Mouse (Mus musculus) limb, embryonic 12.5 days (tissue): ENCODE measurements around the gene Dnaja3. TPM values are rescaled to one million over a fixed set of nuclear protein-coding genes. Genes with fewer than 3 reads are reported as not detected.

Source experiments
- ATAC-seq: fragments of 200-750 bp; cut with Nextera tagmentation; 2 replicates; pipeline ENCODE4 v1.8.0; 2017; ENCODE audit warnings: low read depth, moderate TSS enrichment; ENCODE audit not compliant: insufficient number of reproducible peaks, insufficient read depth, low FRiP score, low TSS enrichment
- H3K27ac ChIP-seq: fragments of 300-500 bp; sonication (generic); 2 replicates; pipeline ENCODE4 v1.5.1; 2016; ENCODE audit warnings: mild to moderate bottlenecking, moderate library complexity
- H3K27me3 ChIP-seq: fragments of 300-500 bp; sonication (generic); 2 replicates; pipeline ENCODE4 v1.6.1; 2016; ENCODE audit warnings: mild to moderate bottlenecking, moderate library complexity
- H3K36me3 ChIP-seq: fragments of 300-500 bp; sonication (generic); 2 replicates; pipeline ENCODE4 v1.6.1; 2016; ENCODE audit warnings: mild to moderate bottlenecking, moderate library complexity
- H3K4me1 ChIP-seq: fragments of 300-500 bp; sonication (generic); replicated peaks from 2 replicates; pipeline ENCODE4 v1.6.1; 2016
- H3K4me2 ChIP-seq: fragments of 300-500 bp; sonication (generic); 2 replicates; pipeline ENCODE4 v1.6.1; 2016; ENCODE audit warnings: mild to moderate bottlenecking, moderate library complexity
- H3K4me3 ChIP-seq: fragments of 300-500 bp; sonication (generic); replicated peaks from 2 replicates; pipeline ENCODE4 v1.5.1; 2016; ENCODE audit warnings: mild to moderate bottlenecking
- H3K9ac ChIP-seq: fragments of 300-500 bp; sonication (generic); replicated peaks from 2 replicates; pipeline ENCODE4 v1.6.1; 2016; ENCODE audit warnings: mild to moderate bottlenecking, moderate library complexity
- H3K9me3 ChIP-seq: fragments of 300-500 bp; sonication (generic); 2 replicates; pipeline ENCODE4 v1.6.1; 2016; ENCODE audit warnings: mild to moderate bottlenecking, moderate library complexity
- WGBS: fragments of 180-500 bp; shearing (Covaris S2); methylation state at CpG from one replicate; pipeline ENCODE4 v1.1.7; 2016; 5-methylcytosine and 5-hydroxymethylcytosine counted together
- polyA plus RNA-seq: library from polyadenylated mRNA; unstranded; fragments of >200 nt; fragmentation: Nextera tagmentation; extraction: Ambion mirVana; gene quantifications from 2 replicates; pipeline ENCODE4 v1.2.1, GENCODE M21; 2016

Dnaja3 gene
- polyA plus RNA-seq, 1 experiment from 2014 or later: 58.0 TPM

DNA sequence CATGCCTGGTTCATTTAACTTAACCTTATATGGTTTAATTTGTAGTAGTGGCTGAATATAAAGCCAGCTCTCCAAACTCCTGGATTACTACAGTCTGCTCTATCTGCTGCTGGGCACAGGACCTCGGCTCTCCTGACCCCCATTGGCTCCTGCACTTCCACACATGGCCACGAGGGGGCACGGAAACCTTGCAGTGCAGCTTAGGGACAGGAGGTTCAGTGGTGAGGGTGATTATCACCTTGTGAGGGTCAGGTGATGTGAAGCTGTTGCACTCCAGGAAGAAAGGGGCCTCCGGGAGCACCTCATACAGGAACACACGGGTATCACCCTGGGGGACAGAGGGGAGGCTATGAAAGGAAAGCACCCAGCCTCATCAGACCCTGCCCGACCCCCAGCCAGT, 9.8 kb upstream of the Dnaja3 start:
- Histone ChIP-seq H3K4me3 (no peak overlapping the region), H3K36me3 (peaks cover 56% of the 10 kb centered on the region), H3K4me2 (no peak overlapping the region), H3K27me3 (no peaks in the 10 kb centered on the region), H3K9me3 (no peaks in the 10 kb centered on the region), H3K9ac (no peak overlapping the region), H3K27ac (no peak overlapping the region), H3K4me1 (0 out of 2 replicates have a peak, but pooled peaks cover 7% of the 10 kb centered on the region)
- 21% methylated on average over 6 of the region's 6 CpGs for WGBS
- ATAC-seq: no peak; the same call in none of the 2 replicates

- peak overlapping the region; percentile 57; the same call in 1 of the 2 replicates for H3K27ac ChIP-seq
- WGBS: 40% methylated on average over 7 of the region's 7 CpGs
- H3K9ac ChIP-seq: no peak overlapping the region
- H3K27me3 ChIP-seq: no peaks in the 10 kb centered on the region
- no peak overlapping the region for H3K4me2 ChIP-seq
- no peak overlapping the region for H3K4me3 ChIP-seq
- H3K36me3 ChIP-seq: peaks cover 46% of the 10 kb centered on the region
- no peak for ATAC-seq
- H3K4me1 ChIP-seq: 0 out of 2 replicates have a peak, but pooled peaks cover 6% of the 10 kb centered on the region
- no peaks in the 10 kb centered on the region for H3K9me3 ChIP-seq
Observed at GRCm38 (mm10) chr16:4632050-4632449, 7.7 kb upstream of the Dnaja3 start.

GRCm38 (mm10) chr16:4633661-4634060, 6.1 kb upstream of the Dnaja3 start:
- Histone ChIP-seq H3K4me3 (no peak overlapping the region), H3K36me3 (peaks cover 33% of the 10 kb centered on the region), H3K27me3 (no peaks in the 10 kb centered on the region), H3K4me1 (0 out of 2 replicates have a peak, but pooled peaks cover 6% of the 10 kb centered on the region), H3K27ac (no peak overlapping the region), H3K9me3 (no peaks in the 10 kb centered on the region), H3K9ac (no peak overlapping the region), H3K4me2 (no peak overlapping the region)
- 95% methylated on average over 3 of the region's 3 CpGs for WGBS
- ATAC-seq: no peak

- Histone ChIP-seq H3K9ac (no peak overlapping the region), H3K4me2 (no peak overlapping the region), H3K36me3 (peaks cover 28% of the 10 kb centered on the region), H3K27me3 (no peaks in the 10 kb centered on the region), H3K4me3 (no peak overlapping the region), H3K4me1 (peaks cover 8% of the 10 kb centered on the region; the same call in 1 of the 2 replicates), H3K27ac (no peak overlapping the region), H3K9me3 (no peaks in the 10 kb centered on the region)
- ATAC-seq: no peak
- 81% methylated on average over 9 of the region's 9 CpGs for WGBS
Observed at GRCm38 (mm10) chr16:4634681-4635080, 5.1 kb upstream of the Dnaja3 start.

- Histone ChIP-seq H3K9me3 (no peaks in the 10 kb centered on the region), H3K4me1 (peaks cover 8% of the 10 kb centered on the region), H3K36me3 (peaks cover 25% of the 10 kb centered on the region), H3K27ac (no peak overlapping the region), H3K4me3 (no peak overlapping the region), H3K4me2 (no peak overlapping the region), H3K27me3 (no peaks in the 10 kb centered on the region), H3K9ac (0 out of 2 replicates have a peak overlapping the region, but pooled peaks have one; percentile 14)
- WGBS: 63% methylated on average over 4 of the region's 4 CpGs
- no peak for ATAC-seq
Observed at GRCm38 (mm10) chr16:4635760-4636159, 4.0 kb upstream of the Dnaja3 start.

DNA sequence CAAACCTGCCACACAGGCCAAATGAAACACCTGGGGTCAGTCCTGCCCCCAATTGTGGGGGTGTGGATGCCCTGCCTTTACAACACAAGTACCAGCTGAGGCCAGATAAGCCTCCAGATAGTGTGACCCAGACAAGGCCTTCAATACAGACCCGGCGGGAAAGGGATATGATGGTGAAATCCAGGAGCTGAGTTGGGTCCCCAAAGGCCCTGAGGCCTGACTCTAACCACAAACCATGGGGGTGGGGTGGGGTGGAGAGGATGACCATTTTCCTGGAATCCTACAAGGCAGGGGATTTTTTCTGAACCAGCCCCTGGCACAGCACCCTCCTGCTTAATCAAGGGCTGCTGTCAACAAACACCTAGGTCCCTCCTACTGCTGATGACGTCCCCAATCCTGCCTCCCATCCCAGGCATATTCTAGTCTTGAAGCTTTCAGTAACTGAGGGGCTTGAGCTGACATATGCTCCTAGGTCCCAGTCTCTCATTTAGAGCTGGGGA, 848 bp upstream of the Dnaja3 start:
- H3K9me3 ChIP-seq: no peaks in the 10 kb centered on the region
- no peaks in the 10 kb centered on the region for H3K27me3 ChIP-seq
- no peak overlapping the region for H3K9ac ChIP-seq
- ATAC-seq: no peak
- no peak overlapping the region for H3K4me3 ChIP-seq
- H3K27ac ChIP-seq: no peak overlapping the region
- peaks cover 40% of the 10 kb centered on the region for H3K4me1 ChIP-seq
- no peak overlapping the region for H3K4me2 ChIP-seq
- WGBS: 88% methylated on average over 3 of the region's 3 CpGs
- H3K36me3 ChIP-seq: peaks cover 21% of the 10 kb centered on the region

DNA sequence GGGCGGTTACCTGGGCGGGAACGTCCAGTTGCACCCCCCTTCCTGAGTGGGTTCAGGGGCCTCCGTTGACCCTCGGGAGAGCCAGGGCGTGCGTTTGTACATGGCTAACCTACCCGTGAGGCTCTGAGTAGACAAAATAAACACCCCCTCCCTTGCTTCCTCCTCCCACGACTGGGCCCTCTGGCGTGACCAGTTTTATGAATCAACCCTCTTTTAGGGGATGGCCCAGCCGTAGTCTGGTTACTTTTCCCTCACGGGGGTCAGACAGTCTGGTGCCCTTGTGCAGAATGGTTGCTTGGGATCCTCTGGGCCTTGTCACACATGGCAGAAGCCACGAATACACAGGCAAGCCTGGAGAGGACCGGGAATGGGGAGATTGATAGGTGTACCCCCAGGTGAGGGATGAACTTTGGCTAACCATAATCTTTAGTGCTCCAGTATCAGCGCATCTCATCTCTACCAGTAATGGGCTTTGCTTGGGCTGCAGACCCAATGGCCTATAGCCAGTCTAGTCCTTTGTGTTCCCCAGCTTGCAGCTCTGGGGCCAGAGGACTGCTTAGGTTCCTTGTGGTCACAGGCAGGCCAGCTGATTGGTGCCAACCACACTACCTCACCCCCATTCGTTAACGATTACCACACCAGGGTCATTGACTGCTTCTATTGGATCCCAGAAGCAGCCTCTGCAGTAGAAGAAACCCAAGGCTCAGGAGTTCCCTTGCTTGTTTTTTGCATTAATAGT, 647 bp downstream of the Dnaja3 start:
- H3K4me2 ChIP-seq: peak overlapping the region; percentile 88
- 5% methylated on average over 17 of the region's 17 CpGs for WGBS
- peak overlapping the region; percentile 89 for H3K27ac ChIP-seq
- H3K27me3 ChIP-seq: no peaks in the 10 kb centered on the region
- no peaks in the 10 kb centered on the region for H3K9me3 ChIP-seq
- 0 out of 2 replicates have a peak, but pooled peaks have one; percentile 9 for ATAC-seq
- peaks cover 54% of the 10 kb centered on the region for H3K4me1 ChIP-seq
- peak overlapping the region; percentile 64 for H3K4me3 ChIP-seq
- H3K9ac ChIP-seq: peak overlapping the region; percentile 75
- H3K36me3 ChIP-seq: peaks cover 26% of the 10 kb centered on the region

GRCm38 (mm10) chr16:4641119-4641838, 1.5 kb downstream of the Dnaja3 start:
- ATAC-seq: no peak
- peak overlapping the region; percentile 64 for H3K4me3 ChIP-seq
- no peaks in the 10 kb centered on the region for H3K9me3 ChIP-seq
- H3K4me2 ChIP-seq: peak overlapping the region; percentile 88
- peak overlapping the region; percentile 75 for H3K9ac ChIP-seq
- H3K4me1 ChIP-seq: peaks cover 59% of the 10 kb centered on the region
- H3K36me3 ChIP-seq: peaks cover 32% of the 10 kb centered on the region
- 26% methylated on average over 3 of the region's 3 CpGs for WGBS
- H3K27me3 ChIP-seq: no peaks in the 10 kb centered on the region
- H3K27ac ChIP-seq: peak overlapping the region; percentile 89

GRCm38 (mm10) chr16:4642190-4642589, 2.4 kb downstream of the Dnaja3 start:
- peaks cover 41% of the 10 kb centered on the region for H3K36me3 ChIP-seq
- peaks cover 68% of the 10 kb centered on the region for H3K4me1 ChIP-seq
- H3K27me3 ChIP-seq: no peaks in the 10 kb centered on the region
- 29% methylated on average over 13 of the region's 13 CpGs for WGBS
- no peaks in the 10 kb centered on the region for H3K9me3 ChIP-seq
- peak overlapping the region; percentile 89 for H3K27ac ChIP-seq
- 0 out of 2 replicates have a peak, but pooled peaks have one; percentile 12 for ATAC-seq
- H3K4me3 ChIP-seq: peak overlapping the region; percentile 64
- H3K4me2 ChIP-seq: peak overlapping the region; percentile 88
- peak overlapping the region; percentile 75 for H3K9ac ChIP-seq

DNA sequence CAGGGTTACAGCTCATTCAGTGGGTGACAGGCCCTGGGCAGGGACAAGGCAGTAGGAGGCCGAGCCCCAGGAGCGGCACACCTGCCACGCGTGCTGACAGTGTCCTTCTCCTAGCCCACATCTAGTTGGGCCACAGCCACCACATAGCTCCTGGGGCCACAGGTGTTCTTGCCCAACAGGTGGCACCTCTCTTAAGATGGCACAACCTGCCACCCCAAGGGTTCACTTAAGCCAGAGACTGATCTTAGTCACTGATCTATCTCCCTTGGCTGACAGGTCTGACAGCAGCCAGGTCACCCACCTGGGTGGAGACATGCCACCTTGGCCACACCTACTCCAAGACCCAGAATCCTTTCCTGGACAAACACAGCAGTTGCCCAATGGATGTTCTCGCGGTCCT, 3.1 kb downstream of the Dnaja3 start:
- WGBS: 87% methylated on average over 6 of the region's 6 CpGs

More for the DNA sequence above, 3.1 kb downstream of the Dnaja3 start:
- Histone ChIP-seq H3K27me3 (no peaks in the 10 kb centered on the region), H3K27ac (peak overlapping the region; percentile 89), H3K9me3 (no peaks in the 10 kb centered on the region), H3K4me2 (peak overlapping the region; percentile 88), H3K4me1 (peaks cover 76% of the 10 kb centered on the region), H3K4me3 (peak overlapping the region; percentile 64), H3K36me3 (peaks cover 48% of the 10 kb centered on the region), H3K9ac (no peak overlapping the region)
- ATAC-seq: no peak
